Mouse (Mus musculus) urinary bladder, postnatal 36 days (tissue): ENCODE measurements around the gene March4.

ENCODE experiments used
- DNase-seq, 2 experiments: peaks; one replicate each; pipeline ENCODE4 v3.0.0; 2022; ENCODE audit warnings: low spot score in 2 of 2, mixed read lengths in 1 of 2

The March4 gene

GRCm38 (mm10) chr1:72449752-72450151 lies 87.0 kb downstream of the March4 start:
- no peak for DNase-seq

- DNase-seq = no peak
Measured at GRCm38 (mm10) chr1:72442747-72443146, 94.0 kb downstream of the March4 start.

- DNase-seq = no peak
Measured at GRCm38 (mm10) chr1:72439146-72439545, 97.6 kb downstream of the March4 start.

- no peak for DNase-seq
Measured at GRCm38 (mm10) chr1:72436967-72437366, 99.8 kb downstream of the March4 start.

DNA sequence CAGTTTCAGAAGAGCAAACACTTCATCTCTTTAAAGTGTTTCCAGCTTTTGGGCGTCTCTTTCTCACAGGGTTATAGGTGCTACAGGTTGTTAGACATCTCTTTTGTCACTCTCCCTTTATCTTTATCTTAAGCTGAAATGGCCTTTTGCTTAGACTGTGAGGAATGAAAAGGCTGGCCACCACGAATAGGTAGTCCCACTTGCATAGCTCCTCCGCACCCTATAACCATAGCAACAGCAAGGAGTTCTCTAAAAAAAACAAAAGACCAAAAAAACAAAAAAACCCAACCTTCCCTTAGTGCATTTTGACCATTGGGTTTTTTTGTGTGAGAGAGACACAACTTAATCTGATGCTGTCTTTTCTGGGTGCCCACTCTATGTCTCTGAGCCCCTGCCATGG lies 102.2 kb downstream of the March4 start:
- DNase-seq = no peak

- DNase-seq = no peak
Measured at GRCm38 (mm10) chr1:72432579-72432978, 104.2 kb downstream of the March4 start.

DNA sequence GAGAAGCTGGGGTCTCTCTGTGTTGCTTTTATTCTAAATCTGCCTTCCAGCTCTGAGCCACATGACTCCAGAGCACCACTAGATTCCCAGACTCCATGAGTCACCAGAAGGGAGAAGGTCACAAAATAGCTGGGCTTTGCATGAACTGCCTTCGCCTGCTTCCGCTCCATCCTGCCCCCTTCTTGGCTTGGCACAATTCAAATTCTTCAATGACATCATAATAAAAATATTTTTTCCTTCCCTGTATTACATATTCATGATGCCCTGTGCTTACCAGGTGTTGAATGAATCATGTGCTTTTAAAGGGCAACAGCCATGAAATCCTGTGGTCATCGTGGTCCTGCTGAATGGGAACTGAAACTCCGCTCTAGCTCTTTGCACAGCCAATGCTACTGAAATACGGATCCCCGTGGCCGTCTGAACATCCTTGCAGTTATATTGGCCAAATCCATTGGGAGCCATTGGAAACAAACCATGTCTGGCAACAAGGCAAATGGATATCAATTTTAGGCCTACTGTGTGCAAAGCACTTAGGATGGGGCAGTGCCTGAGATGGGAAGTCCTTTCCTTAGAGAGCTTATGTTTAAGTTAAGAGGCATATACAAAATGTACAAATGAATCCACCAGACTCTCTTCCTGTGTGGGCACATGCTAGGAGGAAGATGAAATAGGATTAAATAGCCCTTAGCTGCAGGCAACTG lies 107.5 kb downstream of the March4 start:
- DNase-seq = no peak

DNA sequence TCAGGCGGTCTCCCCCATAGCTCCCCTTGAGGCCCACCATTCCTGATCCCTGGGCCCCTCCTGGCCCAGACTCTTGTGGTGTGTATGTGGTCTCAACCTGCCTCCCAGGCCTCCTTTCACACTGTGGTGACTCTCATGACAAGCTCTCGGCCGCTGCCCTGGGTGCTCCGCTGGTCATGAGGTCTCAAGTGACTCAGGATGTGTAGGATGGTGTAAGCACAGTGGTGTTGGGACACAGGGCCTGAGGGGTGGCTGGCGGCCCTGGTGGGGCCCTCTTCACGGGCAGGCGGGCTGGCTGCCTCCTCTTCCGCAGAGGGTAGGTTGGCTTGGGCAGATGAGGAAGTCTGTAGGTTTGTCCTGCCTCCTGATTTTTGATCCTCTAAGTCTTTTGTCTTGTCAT lies 108.2 kb downstream of the March4 start:
- DNase-seq = no peak

GRCm38 (mm10) chr1:72426456-72426855 lies 110.3 kb downstream of the March4 start:
- DNase-seq = no peak

DNA sequence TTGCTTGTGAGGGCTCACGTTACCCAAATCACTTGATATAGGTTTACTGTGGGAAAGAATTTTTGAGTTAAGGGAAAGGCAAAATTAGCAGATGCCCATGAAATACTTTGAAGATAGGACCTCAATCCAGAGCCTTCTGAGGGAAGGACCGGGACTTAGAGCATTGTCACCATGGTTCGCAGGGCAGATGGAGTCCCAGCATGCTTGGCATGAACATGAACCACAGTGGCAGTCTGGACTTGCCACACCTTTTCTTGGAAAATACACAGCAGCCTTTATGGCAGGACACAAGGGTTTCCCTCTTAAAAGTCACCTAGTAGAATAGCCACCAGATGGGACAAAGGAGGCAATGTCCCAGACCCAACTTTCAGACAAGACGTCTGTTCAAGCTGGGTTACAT lies 114.6 kb downstream of the March4 start:
- DNase-seq = no peak

DNA sequence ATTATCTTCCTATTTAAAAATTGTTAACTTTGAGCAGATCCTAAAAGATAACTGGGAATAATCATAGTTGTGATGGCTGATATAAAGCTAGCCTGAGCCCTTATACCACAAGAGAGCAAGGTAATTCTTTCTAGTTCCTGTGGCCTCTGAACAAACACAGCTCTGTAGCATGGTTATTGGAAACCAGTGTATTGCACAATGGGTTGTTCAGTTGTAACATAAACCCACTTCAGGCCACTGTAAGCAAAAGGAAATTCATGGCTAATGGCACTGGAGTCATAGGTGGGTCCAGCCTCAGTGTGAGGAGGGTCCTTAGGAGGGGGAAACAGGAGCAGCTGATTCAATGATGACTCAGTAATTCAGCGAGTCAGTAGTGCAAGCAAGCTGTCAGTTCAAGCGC lies 116.5 kb downstream of the March4 start:
- DNase-seq = no peak

DNA sequence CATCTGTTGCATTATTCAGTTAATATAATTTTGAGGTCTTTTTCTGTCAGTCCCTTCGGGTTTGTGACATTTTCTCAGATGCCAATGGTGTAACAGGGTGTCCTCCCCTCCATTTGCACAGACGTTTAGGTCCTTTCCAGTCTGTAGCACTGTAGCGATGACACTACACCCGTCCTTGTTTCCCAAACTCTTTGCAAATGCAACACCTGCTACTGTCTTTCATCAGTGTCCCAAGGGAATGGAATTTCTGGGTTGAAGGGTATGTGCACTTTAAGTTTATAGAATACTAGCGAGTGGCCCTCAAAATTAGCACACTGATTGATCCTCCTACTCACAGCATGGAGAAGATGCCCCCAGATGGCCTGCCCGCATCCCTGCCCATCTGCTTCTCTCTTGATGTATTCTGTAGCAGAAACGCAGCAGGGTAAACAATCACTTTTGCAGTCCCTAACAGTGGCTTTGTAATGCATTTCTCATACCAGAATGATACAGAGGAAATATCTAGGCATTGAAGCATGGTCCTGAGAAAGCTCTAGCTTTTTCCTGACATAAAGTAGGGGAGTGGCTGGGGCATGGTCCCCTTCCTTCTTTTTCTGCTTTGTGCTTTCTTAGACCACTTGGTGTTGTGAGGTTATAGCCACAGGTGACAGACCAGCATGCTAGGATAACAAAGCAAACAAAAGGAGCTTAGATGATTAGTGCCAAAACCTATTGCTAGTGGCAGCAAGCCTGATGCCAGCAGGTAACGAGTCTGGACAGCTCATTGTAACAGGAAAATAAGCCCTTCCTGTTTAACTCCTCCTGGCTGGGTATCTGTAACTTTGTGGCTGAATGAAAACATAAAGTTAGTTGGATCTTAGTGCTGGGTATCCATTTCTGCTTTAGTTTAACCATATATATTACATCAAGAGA lies 117.7 kb downstream of the March4 start:
- peak in 1 of 2 experiments; percentile 8 for DNase-seq

DNA sequence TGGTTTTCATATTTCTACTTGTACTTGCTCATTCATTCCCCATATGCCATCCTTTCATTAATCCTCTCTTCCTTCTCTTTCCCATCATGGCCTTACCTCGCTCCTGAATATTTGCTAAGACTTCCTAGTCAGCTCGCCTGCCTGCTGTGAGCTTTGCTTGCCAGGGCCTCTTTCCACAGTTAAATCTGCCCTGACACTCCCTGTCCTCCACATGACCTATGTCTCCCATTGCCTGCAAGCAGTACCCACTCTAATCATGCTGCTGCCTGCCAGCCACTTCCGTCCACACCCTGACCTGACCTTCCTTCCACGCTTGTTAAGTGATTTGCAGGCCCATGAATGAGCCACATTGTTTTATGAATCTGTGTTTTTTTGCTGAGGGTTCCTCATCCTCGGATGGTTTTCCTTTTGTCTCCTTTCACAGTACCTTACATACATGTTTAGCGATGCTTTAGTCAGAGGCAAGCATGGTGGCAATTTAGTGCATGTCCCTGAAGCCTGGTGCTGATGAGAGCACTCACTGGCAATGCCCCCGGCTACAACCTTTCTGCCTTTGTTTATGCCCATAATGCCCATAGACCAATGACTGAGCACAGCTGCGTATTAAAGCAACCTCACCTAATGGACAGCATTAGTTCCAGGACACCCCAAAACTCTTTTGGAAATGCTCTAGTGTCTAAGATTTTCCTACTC lies 122.0 kb downstream of the March4 start:
- DNase-seq = peak in 1 of 2 experiments; percentile 16

GRCm38 (mm10) chr1:72414133-72414532 lies 122.6 kb downstream of the March4 start:
- DNase-seq = no peak

DNA sequence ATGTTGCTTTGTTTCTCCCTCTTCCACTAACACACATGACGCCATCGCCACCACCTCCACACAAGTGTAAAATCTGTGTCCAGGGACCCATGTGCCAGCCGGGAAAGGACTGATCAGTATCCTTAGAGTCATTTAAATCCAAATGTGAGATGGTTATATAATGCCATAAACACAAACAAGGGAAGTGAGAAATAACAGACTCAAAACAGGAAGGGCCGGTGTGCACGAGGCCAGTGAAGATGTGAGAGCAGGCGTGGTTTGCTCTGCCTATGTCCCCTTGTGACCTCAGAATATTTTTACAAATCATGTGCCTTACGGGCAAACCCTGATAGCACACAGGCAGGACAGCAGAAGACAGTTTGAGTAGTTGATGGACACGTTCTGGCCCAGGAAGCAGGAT lies 123.5 kb downstream of the March4 start:
- DNase-seq = no peak

- DNase-seq = no peak
Measured at GRCm38 (mm10) chr1:72411108-72411507, 125.6 kb downstream of the March4 start.

DNA sequence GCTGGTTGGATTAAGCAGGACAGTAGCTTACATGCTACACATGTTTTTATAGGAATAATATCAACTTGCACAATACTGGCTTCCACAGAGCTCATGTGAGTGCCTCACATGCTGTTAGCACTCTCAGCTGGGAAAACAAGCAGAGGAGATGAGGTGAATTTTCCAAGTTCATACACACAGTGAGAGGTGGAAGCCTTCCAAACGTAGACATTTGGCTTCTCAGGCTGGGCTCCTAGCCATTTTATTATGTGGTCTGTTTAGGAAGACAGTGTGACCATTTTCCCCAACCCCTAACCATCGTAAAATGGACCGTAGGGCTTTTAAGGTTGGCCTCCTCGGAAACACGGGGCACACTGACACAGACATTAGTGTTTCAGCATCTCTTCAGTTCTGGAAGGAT lies 126.8 kb downstream of the March4 start:
- no peak for DNase-seq

GRCm38 (mm10) chr1:72406505-72407079 lies 130.1 kb downstream of the March4 start:
- no peak for DNase-seq

DNA sequence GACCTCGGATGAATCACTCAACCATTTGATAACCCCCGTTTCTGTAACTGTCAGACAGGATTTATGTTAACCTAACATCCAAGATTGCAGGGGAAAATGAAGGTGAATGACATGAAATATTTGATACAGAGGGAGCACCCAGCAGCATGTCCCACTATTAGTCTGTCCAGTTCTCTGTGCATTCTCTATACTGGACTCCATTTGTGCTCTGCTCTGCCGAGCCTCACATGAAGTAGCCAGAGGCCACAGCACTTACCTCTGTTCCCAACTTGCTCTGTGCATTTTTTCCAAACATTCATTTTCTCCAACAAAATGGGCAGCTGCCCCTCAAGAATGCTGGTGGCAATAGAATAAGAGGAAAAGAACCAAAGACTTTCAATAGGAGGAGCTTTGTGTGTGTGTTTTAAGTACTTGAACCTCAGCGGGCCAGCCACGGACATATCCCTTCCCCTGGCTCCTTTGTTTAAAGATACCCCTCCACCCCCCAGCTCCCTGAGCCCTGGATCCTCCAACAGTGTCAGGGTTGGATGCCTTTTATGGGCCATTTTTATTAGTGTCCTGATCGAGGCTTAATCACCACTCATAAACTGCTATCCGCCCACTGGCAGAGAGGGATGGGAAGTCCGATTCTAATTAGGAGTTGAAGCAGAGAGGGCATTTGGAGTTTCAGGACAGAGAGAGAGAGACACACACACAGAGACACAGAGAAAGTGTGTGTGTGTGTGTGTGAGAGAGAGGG lies 135.2 kb downstream of the March4 start:
- no peak for DNase-seq

DNA sequence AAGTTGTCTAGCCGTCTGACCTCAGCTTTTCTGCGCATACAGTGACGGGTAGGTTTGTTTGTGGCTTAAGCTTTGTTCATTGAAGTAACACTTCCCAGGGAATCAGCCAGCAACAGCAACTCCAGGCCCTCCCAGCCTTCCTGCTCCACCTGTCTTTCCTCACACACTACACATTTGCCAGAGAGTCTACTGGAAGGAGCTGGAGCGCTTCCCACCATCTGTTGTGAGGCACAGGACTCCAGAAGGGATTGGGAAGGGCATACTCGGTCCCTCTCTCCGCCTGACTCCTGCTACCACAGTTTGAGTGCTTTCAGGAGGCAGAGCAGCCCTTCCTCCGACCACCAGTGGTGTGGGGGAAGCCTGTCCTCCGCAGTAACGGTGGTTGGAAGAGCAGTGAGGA lies 136.1 kb downstream of the March4 start:
- DNase-seq = no peak

- no peak for DNase-seq
Measured at GRCm38 (mm10) chr1:72399720-72400401, 136.9 kb downstream of the March4 start.
